21 mouse cellular contexts compared by ENCODE assay signal in the genomic region with DNA sequence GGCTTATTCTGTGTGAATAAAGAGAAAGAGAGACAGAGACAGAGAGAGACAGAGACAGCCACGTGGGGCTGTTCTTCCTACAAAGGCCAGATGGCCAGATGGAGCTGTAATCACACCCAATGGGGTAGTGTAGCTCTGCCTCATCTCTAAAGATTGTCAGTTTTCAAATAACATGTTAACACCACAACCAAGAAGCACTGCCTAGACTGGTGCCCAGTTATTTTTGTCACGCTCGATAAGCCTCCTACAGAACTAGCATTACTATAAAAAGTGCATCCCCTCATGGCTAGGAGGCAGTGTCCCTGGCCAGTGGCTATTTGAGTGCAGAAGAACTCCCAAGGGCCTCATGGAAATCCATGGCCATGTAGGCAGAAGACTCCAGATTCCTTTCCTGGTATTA.
DNase-seq lines count a peak whose midpoint lies in the region; ATAC-seq and TF ChIP-seq lines count a peak whose summit lies in the region.
"Had no signal": no experiment of that assay in that cellular context is flagged by ENCODE, and none has a peak within 500 bp of the region (broad histone marks: within the 10 kb centered on the region; RNA-seq: fewer than 3 reads in every experiment).

No protein-coding gene starts in this region.

- no peaks in the 10 kb centered on the region for H3K36me3 ChIP-seq in heart, embryonic 13.5 days
- no peaks in the 10 kb centered on the region for H3K36me3 ChIP-seq in heart, postnatal 0 days (replicated peaks; ENCODE audit: control insufficient read depth, insufficient read depth, low read length)
- H3K36me3 ChIP-seq: embryonic facial prominence, embryonic 13.5 days; forebrain, embryonic 12.5 days had no signal

- peak; percentile 41 to 68 for DNase-seq in heart, adult 18-20 months
- DNase-seq in heart, adult 9 months (ENCODE audit: low spot score in 2 of 2): peak; percentile 48 to 50
- peak; percentile 74 for DNase-seq in heart, postnatal 0 days (ENCODE audit: low spot score)
- no peak for DNase-seq in lung, postnatal 36 days
- no peak for DNase-seq in cerebellum, adult 11 months
- no peak for DNase-seq in cerebellum, postnatal 10 days
- DNase-seq in adrenal gland, adult 8-10 months: no peak
- DNase-seq: adrenal gland, postnatal 36 days; cerebellum, adult 8-10 months; cerebellum, postnatal 25 days; gastrocnemius, postnatal 10 days; kidney, adult 8-10 months had no signal

- no peak for TF ChIP-seq EP300 in heart, postnatal 0 days (IDR thresholded peaks at IDR 0.05; ENCODE audit: low read depth)

- peaks cover 9% of the 10 kb centered on the region for H3K4me1 ChIP-seq in heart, embryonic 13.5 days
- peaks cover 4% of the 10 kb centered on the region; the same call in 1 of the 2 replicates for H3K4me1 ChIP-seq in heart, postnatal 0 days (ENCODE audit: control insufficient read depth, insufficient read depth)
- H3K4me1 ChIP-seq: embryonic facial prominence, embryonic 13.5 days; forebrain, embryonic 12.5 days had no signal

- no peaks in the 10 kb centered on the region for H3K27me3 ChIP-seq in heart, embryonic 13.5 days (replicated peaks)
- no peaks in the 10 kb centered on the region for H3K27me3 ChIP-seq in heart, postnatal 0 days (ENCODE audit: control insufficient read depth, insufficient read depth, low read length)
- H3K27me3 ChIP-seq: embryonic facial prominence, embryonic 13.5 days; forebrain, embryonic 12.5 days had no signal

- H3K9ac ChIP-seq in heart, embryonic 13.5 days: no peak overlapping the region
- no peak overlapping the region for H3K9ac ChIP-seq in heart, postnatal 0 days (replicated peaks; ENCODE audit: low read depth, low read length)
- H3K9ac ChIP-seq: embryonic facial prominence, embryonic 13.5 days; forebrain, embryonic 12.5 days had no signal

- peak; percentile 31; the same call in 1 of the 2 replicates for TF ChIP-seq CTCF in heart, postnatal 0 days (IDR thresholded peaks at IDR 0.05; ENCODE audit: low read depth)

- H3K4me2 ChIP-seq in heart, embryonic 13.5 days: no peak overlapping the region
- no peak overlapping the region for H3K4me2 ChIP-seq in heart, postnatal 0 days (ENCODE audit: low read depth, low read length)
- H3K4me2 ChIP-seq: embryonic facial prominence, embryonic 13.5 days; forebrain, embryonic 12.5 days had no signal

- no peak; the same call in 1 of the 2 replicates for ATAC-seq in heart, embryonic 13.5 days (ENCODE audit: extremely low read depth, insufficient number of reproducible peaks, low FRiP score, low TSS enrichment)
- ATAC-seq in heart, postnatal 0 days (ENCODE audit: insufficient read depth, low read depth): peak; percentile 95
- ATAC-seq: activated CD4-positive, CD25-positive, alpha-beta regulatory T cell, adult 4 months; forebrain, embryonic 16.5 days; hindbrain, embryonic 16.5 days; inflammation-experienced regulatory T-cells, adult 6 months; intestine, postnatal 0 days; Patski had no signal

- H3K9me3 ChIP-seq in heart, embryonic 13.5 days: no peaks in the 10 kb centered on the region
- H3K9me3 ChIP-seq in heart, postnatal 0 days (replicated peaks; ENCODE audit: control insufficient read depth, low read length): no peaks in the 10 kb centered on the region
- H3K9me3 ChIP-seq: embryonic facial prominence, embryonic 13.5 days; forebrain, embryonic 12.5 days had no signal

- H3K27ac ChIP-seq in heart, embryonic 13.5 days (replicated peaks): peak overlapping the region; percentile 86
- peak overlapping the region; percentile 77 for H3K27ac ChIP-seq in heart, postnatal 0 days (ENCODE audit: low read depth)
- H3K27ac ChIP-seq: embryonic facial prominence, embryonic 13.5 days; forebrain, embryonic 12.5 days had no signal

- WGBS in heart, embryonic 13.5 days: 41% methylated on average over 3 of the region's 3 CpGs
- WGBS in heart, postnatal 0 days: 21% methylated on average over 3 of the region's 3 CpGs

- H3K4me3 ChIP-seq in heart, embryonic 13.5 days: no peak overlapping the region
- no peak overlapping the region for H3K4me3 ChIP-seq in heart, postnatal 0 days (ENCODE audit: low read depth, low read length)
- H3K4me3 ChIP-seq: embryonic facial prominence, embryonic 13.5 days; forebrain, embryonic 12.5 days had no signal

Comparison
In these comparisons a context has a peak if more than half of its experiments do, and no peak if none do; other contexts are left out.
1. DNase-seq: peak in heart, adult 18-20 months (2 of 2), heart, adult 9 months (2 of 2) and heart, postnatal 0 days (single experiment); none in lung, postnatal 36 days (single experiment), cerebellum, adult 11 months (single experiment), cerebellum, postnatal 10 days (0 of 2) and adrenal gland, adult 8-10 months (single experiment).